Mouse (Mus musculus) hindbrain, postnatal 0 days (tissue): ENCODE results near the gene Ntm. TPM values are rescaled to one million over a fixed set of nuclear protein-coding genes. Genes with fewer than 3 reads are reported as not detected.
A peak's percentile ranks its signal among the peaks of the same experiment; 100 is the strongest.

Experiments
- ATAC-seq: fragments of 200-750 bp; cut with Nextera tagmentation; 2 replicates; pipeline ENCODE4 v1.8.0; 2017; ENCODE audit warnings: mild to moderate bottlenecking, moderate TSS enrichment, moderate library complexity
- DNase-seq: peaks from one replicate; pipeline ENCODE4 v3.0.0-alpha.2; 2015; ENCODE audit warnings: low spot score
- H3K27ac ChIP-seq: fragments of 300-500 bp; sonication (generic); 2 replicates; pipeline ENCODE4 v1.5.1; 2014; ENCODE audit warnings: mild to moderate bottlenecking
- H3K27me3 ChIP-seq: fragments of 300-500 bp; sonication (generic); 2 replicates; pipeline ENCODE4 v1.6.1; 2014; ENCODE audit warnings: low read length, mixed read lengths; ENCODE audit not compliant: insufficient read depth
- H3K36me3 ChIP-seq: fragments of 300-500 bp; sonication (generic); 2 replicates; pipeline ENCODE4 v1.6.1; 2014; ENCODE audit warnings: low read length, mixed read lengths; ENCODE audit not compliant: insufficient read depth
- H3K4me1 ChIP-seq: fragments of 300-500 bp; sonication (generic); 2 replicates; pipeline ENCODE4 v1.6.1; 2014; ENCODE audit warnings: antibody characterized with exemption, low read length, mixed read lengths; ENCODE audit not compliant: insufficient read depth
- H3K4me2 ChIP-seq: fragments of 300-500 bp; sonication (generic); 2 replicates; pipeline ENCODE4 v1.6.1; 2014; ENCODE audit warnings: low read depth, mild to moderate bottlenecking, low read length, moderate library complexity, mixed read lengths
- H3K4me3 ChIP-seq: fragments of 300-500 bp; sonication (generic); 2 replicates; pipeline ENCODE4 v1.5.1; 2014; ENCODE audit warnings: low read length
- H3K9ac ChIP-seq: fragments of 300-500 bp; sonication (generic); replicated peaks from 2 replicates; pipeline ENCODE4 v1.6.1; 2014; ENCODE audit warnings: mild to moderate bottlenecking, low read length, moderate library complexity, mixed read lengths
- H3K9me3 ChIP-seq: fragments of 300-500 bp; sonication (generic); 2 replicates; pipeline ENCODE4 v1.6.1; 2016; ENCODE audit warnings: low read length, mixed read lengths
- CTCF ChIP-seq: IDR thresholded peaks from 2 replicates; pipeline ENCODE4 v1.5.1; 2016; ENCODE audit warnings: antibody characterized with exemption, control low read depth, low read depth
- WGBS: fragments of 180-500 bp; shearing (Covaris S2); extraction: QIAGEN DNeasy Blood & Tissue Kit; methylation state at CpG from one replicate; pipeline ENCODE4 v1.1.7; 2014; 5-methylcytosine and 5-hydroxymethylcytosine counted together
- polyA plus RNA-seq: library from polyadenylated mRNA; unstranded; fragments of >200 nt; fragmentation: Nextera tagmentation; extraction: Ambion mirVana; gene quantifications from 2 replicates; pipeline ENCODE4 v1.2.1, GENCODE M21; 2015
- total RNA-seq: library from RNA; depleted of rRNA; stranded (reverse); fragments of >200 nt; gene quantifications from 2 replicates; pipeline ENCODE4 v1.2.3, GENCODE M21; 2014

The Ntm gene
- total and polyA plus RNA-seq, 2 experiments from 2014 or later, result 208 to 268 TPM

- H3K4me3 ChIP-seq, result no peak overlapping the region
- H3K9ac ChIP-seq, result no peak overlapping the region
- H3K4me2 ChIP-seq, result no peak overlapping the region
- H3K36me3 ChIP-seq, result no peaks in the 10 kb centered on the region
- H3K4me1 ChIP-seq, result 0 out of 2 replicates have a peak, but pooled peaks cover 7% of the 10 kb centered on the region
- H3K27me3 ChIP-seq, result no peaks in the 10 kb centered on the region
- no peak overlapping the region for H3K27ac ChIP-seq
- no peaks in the 10 kb centered on the region for H3K9me3 ChIP-seq
- DNase-seq, result no peak
- TF ChIP-seq CTCF, result peak; percentile 63
- ATAC-seq, result no peak
These were observed 555.0 kb downstream of the Ntm start for GRCm38 (mm10) chr9:29407954-29408353.

- no peak for ATAC-seq
- WGBS, result 91% methylated on average over 2 of the region's 2 CpGs
- no peak overlapping the region for H3K4me2 ChIP-seq
These were observed 556.0 kb downstream of the Ntm start for GRCm38 (mm10) chr9:29406973-29407372.

DNA sequence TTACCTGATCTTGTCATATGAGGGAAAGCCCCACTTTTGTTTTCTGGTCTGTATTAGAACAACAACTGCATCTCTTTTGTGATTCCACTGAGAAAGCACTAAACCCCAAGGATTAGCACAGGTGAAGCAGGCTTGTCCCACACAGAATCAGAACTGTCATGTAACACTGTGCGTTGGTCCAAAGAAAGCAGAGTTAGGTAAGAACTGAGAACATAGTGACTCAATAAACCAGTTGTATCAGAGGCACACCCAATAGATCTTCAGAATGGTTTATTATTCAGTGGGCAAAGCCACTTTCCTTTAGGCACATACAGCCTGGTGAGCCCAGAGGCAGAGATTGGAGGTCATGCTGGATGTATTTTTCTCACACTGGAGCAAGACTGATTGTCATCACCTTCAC, 556.9 kb downstream of the Ntm start:
- 94% methylated on average over 1 of the region's 1 CpGs for WGBS
- H3K36me3 ChIP-seq, result no peaks in the 10 kb centered on the region
- H3K27ac ChIP-seq, result no peak overlapping the region
- H3K9me3 ChIP-seq, result no peaks in the 10 kb centered on the region
- ATAC-seq (no peak), DNase-seq (no peak)
- H3K4me2 ChIP-seq, result no peak overlapping the region
- no peak overlapping the region for H3K4me3 ChIP-seq
- H3K27me3 ChIP-seq, result no peaks in the 10 kb centered on the region
- no peak for TF ChIP-seq CTCF
- no peak overlapping the region for H3K9ac ChIP-seq
- 0 out of 2 replicates have a peak, but pooled peaks cover 7% of the 10 kb centered on the region for H3K4me1 ChIP-seq

More at GRCm38 (mm10) chr9:29406973-29407372, 556.0 kb downstream of the Ntm start:
- H3K4me3 ChIP-seq, result no peak overlapping the region
- H3K9ac ChIP-seq, result no peak overlapping the region
- H3K9me3 ChIP-seq, result no peaks in the 10 kb centered on the region
- no peak for TF ChIP-seq CTCF
- DNase-seq, result no peak
- no peak overlapping the region for H3K27ac ChIP-seq
- no peaks in the 10 kb centered on the region for H3K36me3 ChIP-seq
- H3K4me1 ChIP-seq, result 0 out of 2 replicates have a peak, but pooled peaks cover 7% of the 10 kb centered on the region
- H3K27me3 ChIP-seq, result no peaks in the 10 kb centered on the region

DNA sequence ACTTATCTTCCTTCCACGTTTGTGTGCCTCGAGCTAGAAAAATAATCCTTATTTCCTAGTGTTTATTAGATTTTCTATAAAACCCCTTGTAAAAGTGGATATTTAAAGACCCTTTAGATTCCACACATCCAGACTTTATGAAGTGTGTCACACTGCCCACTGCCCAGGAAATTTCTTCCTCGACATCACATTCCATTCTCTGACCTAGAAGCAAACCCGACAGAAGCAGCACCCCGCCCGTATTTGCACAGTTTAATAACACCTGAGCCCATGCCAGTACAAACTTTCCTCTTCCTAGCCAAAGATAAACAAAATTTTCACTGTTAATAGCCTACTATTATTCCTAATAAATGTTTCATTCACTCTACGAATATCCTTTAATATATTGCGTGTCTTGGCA, 562.8 kb downstream of the Ntm start:
- Histone ChIP-seq H3K27ac (no peak overlapping the region), H3K9me3 (no peaks in the 10 kb centered on the region), H3K27me3 (no peaks in the 10 kb centered on the region), H3K4me3 (no peak overlapping the region), H3K4me2 (no peak overlapping the region), H3K9ac (no peak overlapping the region), H3K36me3 (no peaks in the 10 kb centered on the region), H3K4me1 (no peaks in the 10 kb centered on the region)
- 79% methylated on average over 8 of the region's 8 CpGs for WGBS
- no peak for DNase-seq
- no peak for ATAC-seq
- no peak for TF ChIP-seq CTCF

GRCm38 (mm10) chr9:29396101-29396500, 566.8 kb downstream of the Ntm start:
- Histone ChIP-seq H3K4me2 (no peak overlapping the region), H3K36me3 (no peaks in the 10 kb centered on the region), H3K9me3 (no peaks in the 10 kb centered on the region), H3K27me3 (no peaks in the 10 kb centered on the region), H3K4me1 (peaks cover 4% of the 10 kb centered on the region; the same call in 1 of the 2 replicates), H3K4me3 (no peak overlapping the region), H3K9ac (no peak overlapping the region), H3K27ac (no peak overlapping the region)
- ATAC-seq, result no peak
- no peak for TF ChIP-seq CTCF
- no peak for DNase-seq
- 88% methylated on average over 5 of the region's 5 CpGs for WGBS

DNA sequence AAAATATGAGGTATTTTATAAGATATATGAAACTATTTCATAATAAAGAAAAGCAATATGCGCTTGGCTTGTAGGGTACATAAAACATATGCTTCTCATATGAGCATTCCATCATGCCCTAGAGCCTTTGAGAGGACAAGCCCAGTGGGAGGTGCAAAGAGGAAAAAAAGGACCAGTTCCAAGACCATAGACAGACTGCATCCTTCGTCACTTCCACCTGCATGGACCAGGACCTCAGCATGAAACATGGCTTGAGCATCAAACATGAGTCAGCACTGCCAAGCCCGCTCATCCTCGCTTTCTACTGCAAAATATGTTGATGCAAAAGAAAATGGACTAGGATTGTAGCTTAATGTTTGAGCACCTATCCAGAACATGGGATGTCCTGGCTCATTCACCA, 569.8 kb downstream of the Ntm start:
- H3K36me3 ChIP-seq, result no peaks in the 10 kb centered on the region
- ATAC-seq (no peak), DNase-seq (no peak)
- no peak overlapping the region for H3K4me2 ChIP-seq
- no peaks in the 10 kb centered on the region for H3K27me3 ChIP-seq
- H3K9me3 ChIP-seq, result no peaks in the 10 kb centered on the region
- no peak overlapping the region for H3K4me3 ChIP-seq
- no peak overlapping the region for H3K27ac ChIP-seq
- 92% methylated on average over 4 of the region's 4 CpGs for WGBS
- no peak overlapping the region for H3K9ac ChIP-seq
- TF ChIP-seq CTCF, result no peak
- H3K4me1 ChIP-seq, result peaks cover 20% of the 10 kb centered on the region

GRCm38 (mm10) chr9:29390796-29391517, 572.0 kb downstream of the Ntm start:
- WGBS, result 33% methylated on average over 11 of the region's 11 CpGs
- H3K27ac ChIP-seq, result no peak overlapping the region

More at GRCm38 (mm10) chr9:29390796-29391517, 572.0 kb downstream of the Ntm start:
- H3K4me2 ChIP-seq, result no peak overlapping the region
- H3K9me3 ChIP-seq, result no peaks in the 10 kb centered on the region
- H3K4me3 ChIP-seq, result no peak overlapping the region
- DNase-seq, result peak; percentile 85
- H3K9ac ChIP-seq, result no peak overlapping the region
- no peak for TF ChIP-seq CTCF
- H3K36me3 ChIP-seq, result no peaks in the 10 kb centered on the region
- H3K27me3 ChIP-seq, result no peaks in the 10 kb centered on the region
- H3K4me1 ChIP-seq, result peaks cover 20% of the 10 kb centered on the region
- peak; percentile 83 for ATAC-seq
